Mouse (Mus musculus) urinary bladder, postnatal 25 days (tissue): ENCODE results near the gene Ttc7b.

Experiments
- DNase-seq: peaks from one replicate; pipeline ENCODE4 v3.0.0; 2022; ENCODE audit warnings: low spot score

Gene Ttc7b

DNA sequence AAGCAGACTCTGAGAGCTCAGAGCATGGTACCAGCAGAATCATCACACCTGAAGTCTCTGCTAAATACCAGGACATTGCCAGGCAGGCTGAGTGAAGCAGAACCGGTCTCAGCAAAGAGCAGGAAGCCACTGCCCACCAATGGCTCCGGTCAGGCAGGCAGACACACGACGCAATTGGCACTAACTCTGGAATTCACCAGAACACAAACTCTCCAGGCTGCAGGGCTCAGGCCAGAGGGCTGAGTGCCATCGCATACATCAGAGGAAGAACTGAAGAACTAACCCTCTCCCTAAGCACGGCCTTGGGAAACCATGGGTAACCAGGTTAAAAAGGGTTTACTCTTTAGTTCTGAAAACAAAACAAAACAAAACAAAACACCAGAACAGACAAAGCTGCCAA lies 73.5 kb downstream of the Ttc7b start:
- DNase-seq, result no peak

DNA sequence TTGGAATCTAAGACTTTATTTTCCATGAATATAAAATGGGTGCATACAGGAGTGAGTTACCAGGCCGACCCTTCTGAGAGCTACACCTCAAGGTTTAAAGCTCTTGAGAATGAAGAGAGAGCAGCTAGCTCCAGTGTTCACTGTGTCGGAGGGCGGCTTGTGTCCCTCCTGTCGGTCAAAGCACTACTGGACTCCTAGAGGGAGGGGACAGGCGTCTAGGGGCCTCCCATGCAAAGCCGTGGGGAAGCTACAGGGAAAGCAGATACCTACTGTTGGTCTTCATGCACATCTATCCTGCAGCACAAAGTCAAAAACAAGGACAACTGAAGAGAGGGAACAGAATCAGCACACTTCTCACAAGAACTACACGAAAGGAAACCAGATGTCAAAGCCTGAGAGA lies 74.9 kb downstream of the Ttc7b start:
- DNase-seq, result no peak

- no peak for DNase-seq
These were observed 75.4 kb downstream of the Ttc7b start for GRCm38 (mm10) chr12:100445271-100445670.

- no peak for DNase-seq
These were observed 75.9 kb downstream of the Ttc7b start for GRCm38 (mm10) chr12:100444671-100445165.

DNA sequence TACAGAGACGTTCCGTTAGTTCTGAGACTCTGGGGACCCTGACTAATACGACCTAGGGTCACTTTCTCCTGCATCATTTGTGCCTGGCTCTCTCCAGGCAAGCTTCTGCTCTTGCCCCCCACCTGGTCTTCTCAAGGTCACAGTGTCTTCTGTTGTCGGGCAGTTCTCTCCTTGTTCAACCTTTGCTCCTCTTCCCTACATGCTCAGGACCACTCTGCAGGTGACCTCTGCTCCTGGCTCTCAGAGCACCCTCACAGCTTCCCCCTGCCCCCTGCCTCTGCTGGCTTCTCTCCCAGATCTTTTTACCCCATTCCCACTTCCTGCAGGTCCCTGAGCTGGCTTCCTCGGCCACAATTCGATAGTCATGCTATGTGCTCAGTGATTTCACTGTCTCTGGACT lies 77.2 kb downstream of the Ttc7b start:
- no peak for DNase-seq

DNA sequence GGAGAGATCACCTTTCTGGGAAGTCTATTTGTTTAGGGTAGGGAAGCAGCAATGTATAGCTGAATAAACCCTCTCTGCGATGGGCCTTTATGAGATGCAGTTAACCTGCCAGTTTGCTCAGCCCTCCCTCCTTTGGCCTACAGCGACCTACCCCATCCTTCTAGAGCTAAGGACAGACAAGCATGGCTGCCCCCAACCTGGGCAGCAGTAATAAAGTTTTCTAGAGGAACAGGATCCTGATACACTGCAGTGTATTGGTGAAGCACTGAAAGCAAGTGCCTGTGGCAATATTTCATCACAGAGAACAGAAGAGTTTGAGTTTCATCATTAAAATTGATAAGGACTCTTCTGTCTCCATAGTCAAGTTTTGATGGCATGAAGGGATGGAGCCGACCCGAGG lies 79.0 kb downstream of the Ttc7b start:
- DNase-seq, result no peak

DNA sequence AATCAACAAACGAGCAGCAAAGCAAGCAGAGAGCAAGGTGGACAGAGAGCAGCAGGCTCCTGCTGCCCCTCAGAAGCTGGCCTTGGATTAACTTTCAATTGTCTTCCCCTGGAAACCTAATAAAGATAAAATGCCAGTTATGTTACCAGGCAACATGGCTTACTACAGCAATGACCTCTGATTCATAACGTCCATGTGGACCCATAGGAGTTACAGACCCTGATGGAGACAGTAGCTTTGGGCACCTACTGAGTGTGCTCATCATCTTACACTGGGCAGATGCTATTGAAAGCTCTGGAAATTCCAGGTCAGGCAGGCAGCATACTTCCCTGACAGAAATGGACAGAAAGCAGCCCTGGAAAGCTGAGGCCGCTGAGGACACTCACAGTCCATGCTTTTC lies 80.7 kb downstream of the Ttc7b start:
- no peak for DNase-seq

DNA sequence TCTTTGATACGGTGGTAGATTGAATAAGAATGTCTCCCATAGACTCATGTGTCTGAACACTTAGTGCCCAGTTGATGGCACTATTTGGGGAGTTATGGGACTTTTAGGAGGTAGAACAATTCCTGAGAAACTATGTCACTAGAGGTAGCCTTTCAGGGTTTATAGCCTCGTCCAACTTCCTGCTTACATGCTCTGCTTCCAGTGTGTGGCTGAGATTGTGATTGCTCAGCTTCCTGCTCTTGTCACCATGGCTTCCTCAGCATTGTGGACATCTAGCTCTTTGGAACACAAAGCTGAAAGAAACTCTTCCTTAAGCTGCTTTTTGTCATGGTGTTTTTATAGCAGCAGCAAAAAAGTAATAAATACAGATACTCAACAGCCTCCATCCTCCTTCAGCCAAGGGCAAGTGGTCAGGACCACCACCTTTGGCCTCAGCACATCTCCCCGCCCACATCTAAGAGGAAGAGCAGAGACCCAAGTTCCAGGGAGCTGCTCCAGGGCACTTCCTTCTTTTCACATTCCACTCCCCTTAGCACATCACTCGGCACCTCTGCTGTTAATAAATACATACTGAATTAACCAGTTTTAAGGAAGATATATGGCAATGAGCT lies 81.4 kb downstream of the Ttc7b start:
- no peak for DNase-seq

DNA sequence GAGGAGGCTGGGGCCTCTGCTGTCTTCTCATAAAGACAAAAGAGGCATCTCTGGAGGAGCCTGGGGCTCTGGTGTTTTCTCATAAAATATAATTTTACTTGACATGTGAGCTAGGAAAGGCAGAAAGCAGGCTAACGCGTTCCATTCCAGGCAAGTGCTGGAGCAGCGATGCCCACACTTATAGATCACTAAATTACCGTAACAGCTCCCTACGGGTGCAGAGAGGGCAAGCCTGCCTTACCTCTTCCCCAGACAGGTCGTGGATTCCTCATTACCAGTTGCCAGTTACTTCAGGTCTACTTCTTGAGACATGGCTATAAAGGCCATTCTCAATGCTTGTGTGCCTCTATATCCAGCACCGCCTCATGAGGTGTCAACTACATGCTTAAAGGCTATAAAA lies 82.1 kb downstream of the Ttc7b start:
- no peak for DNase-seq

- DNase-seq, result no peak
These were observed 82.8 kb downstream of the Ttc7b start for GRCm38 (mm10) chr12:100437862-100438261.

DNA sequence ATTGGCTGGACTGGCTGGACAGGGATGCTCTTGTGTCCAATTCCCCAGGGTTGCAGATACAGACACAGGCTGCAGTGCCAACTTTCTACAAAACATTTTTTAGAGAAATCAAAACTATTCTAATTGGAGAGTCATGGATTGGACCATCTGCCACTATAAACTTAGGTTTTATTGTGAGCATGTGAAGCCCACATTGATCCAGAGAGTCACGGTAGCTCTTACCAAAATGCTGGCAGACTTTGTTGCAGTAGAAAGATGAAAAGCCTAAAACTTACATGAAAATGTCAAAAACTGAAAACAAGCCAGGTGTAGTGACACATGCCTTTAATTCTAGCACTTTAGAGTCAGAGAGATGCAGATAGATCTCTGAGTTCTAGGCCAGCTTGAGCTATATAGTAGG lies 84.9 kb downstream of the Ttc7b start:
- DNase-seq, result no peak

DNA sequence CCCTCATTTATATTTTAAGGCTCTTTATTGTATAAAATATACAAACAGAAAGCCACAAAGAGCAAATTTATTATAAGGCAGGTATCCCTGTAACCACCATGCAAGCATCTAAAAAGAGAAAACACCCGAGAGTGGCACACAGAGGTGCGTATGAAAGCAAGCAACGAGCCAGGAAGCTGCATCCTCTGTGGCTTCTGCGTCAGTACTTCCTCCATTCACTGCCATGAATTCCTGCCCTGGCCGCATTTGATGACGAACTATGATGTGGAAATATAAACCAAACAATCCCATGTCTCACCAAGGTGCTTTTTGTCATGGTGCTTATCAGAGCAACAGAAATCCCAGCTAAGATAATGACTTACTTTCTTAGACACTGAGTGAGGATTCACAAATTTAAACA lies 88.8 kb downstream of the Ttc7b start:
- no peak for DNase-seq

DNA sequence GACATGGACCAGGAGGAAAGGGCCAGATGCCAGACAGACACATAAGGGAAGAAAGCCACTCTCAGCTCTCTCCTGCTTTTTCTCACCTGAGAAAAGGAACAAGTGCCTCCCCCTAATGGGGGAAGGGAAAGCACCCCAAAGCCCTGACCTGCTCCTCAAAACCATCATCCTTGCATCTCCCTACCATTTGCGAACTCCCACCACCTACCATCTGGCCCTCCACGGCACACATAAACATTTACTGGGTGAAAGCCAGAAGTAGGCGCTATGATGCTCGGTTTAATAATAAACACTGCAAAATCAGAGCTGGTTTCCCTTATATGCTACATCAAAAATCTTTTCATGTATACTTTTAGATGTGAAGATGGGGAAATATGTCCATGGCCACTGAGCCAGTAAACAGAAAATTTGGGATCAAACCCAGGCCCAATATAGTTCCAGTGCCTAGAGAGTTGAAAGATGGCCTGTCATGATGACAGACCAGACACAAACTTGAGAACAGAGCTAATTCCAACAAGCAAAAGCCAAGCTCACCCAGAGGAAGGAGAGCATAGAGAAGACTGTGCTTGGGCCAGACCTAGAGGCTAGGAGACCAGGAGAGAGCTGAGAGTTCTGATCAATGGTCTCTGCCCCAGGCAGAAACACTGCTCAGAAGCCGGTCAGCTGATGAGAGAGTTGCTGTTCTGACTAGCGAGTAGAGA lies 91.1 kb downstream of the Ttc7b start:
- no peak for DNase-seq

- DNase-seq, result no peak
These were observed 92.4 kb downstream of the Ttc7b start for GRCm38 (mm10) chr12:100428183-100428582.

DNA sequence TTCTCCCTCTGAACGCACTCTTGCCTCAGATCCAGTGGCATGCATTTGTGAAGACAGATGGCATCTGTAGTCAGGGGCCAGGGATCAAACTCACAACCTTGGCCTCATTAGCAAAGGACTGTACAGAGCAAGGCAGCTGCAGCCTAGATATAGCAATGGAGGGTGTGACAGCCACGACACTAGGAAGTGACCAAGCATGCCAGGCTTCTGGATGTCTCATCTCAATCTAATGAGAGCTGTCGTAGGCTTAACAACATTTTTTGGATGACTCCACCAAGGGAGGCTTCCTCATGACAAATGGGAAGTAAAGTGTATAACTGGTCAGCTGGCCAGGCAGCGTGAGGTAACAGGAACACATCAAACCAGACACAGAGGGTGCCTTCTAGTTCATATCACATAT lies 94.4 kb downstream of the Ttc7b start:
- DNase-seq, result no peak

- DNase-seq, result no peak
These were observed 95.6 kb downstream of the Ttc7b start for GRCm38 (mm10) chr12:100425028-100425427.

DNA sequence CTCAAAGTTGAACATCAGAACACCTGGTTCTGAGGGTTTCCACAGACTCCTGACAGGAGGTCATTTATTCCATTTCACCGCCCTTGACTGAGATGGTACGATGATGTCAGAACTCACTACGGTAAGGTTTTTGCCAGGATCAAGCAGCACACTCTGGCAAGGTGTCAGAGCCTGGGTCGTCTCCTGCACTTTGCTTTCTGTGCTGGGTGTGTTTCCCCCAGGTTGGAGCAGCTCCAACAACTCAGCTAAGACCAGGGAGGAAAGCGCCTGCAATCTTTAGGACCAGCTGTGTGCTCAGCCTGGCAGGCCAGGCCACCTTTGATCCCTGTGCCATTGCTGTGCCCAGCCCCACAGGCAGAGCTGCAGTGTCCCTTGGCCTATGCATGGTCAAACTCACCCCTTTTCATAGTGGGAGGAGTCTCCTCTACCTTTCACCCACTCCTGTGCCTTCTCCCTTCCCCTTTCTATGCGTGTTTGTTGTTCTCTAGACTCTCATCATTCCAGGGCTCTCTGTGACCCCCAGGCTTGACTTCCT lies 98.3 kb downstream of the Ttc7b start:
- no peak for DNase-seq

- DNase-seq, result peak; percentile 19
These were observed 99.1 kb downstream of the Ttc7b start for GRCm38 (mm10) chr12:100421538-100421937.

GRCm38 (mm10) chr12:100420903-100421302 lies 99.7 kb downstream of the Ttc7b start:
- no peak for DNase-seq

- no peak for DNase-seq
These were observed 100.4 kb downstream of the Ttc7b start for GRCm38 (mm10) chr12:100419946-100420874.

DNA sequence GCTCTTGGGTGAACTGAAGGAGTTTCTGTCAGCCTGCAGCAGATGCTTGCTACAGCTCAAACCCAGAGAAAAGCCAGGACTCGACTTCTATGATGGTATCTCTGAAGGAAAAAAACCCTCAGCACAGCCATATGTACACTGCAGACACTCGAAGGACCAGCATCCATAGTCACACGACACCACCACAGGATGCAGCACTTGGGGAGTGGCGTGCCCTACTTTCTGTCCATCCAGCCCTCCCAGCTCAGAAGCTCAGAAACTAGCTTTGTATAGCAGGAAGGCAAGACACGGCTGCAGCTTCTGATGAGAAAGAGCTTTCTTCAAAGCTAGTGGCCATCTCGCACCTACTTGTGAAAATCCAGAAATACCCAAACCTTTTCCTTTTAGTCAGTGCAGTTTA lies 104.8 kb downstream of the Ttc7b start:
- no peak for DNase-seq

GRCm38 (mm10) chr12:100414717-100415398 lies 105.8 kb downstream of the Ttc7b start:
- no peak for DNase-seq
